Mouse (Mus musculus) forebrain, embryonic 10.5 days (tissue): Measurements from ENCODE around the gene Afg1l. TPM values are rescaled to one million over a fixed set of nuclear protein-coding genes. Genes with fewer than 3 reads are reported as not detected.
A peak's percentile ranks its signal among the peaks of the same experiment; 100 is the strongest.

ENCODE experiments used
- DNase-seq: peaks from one replicate; pipeline ENCODE4 v3.0.0-alpha.2; 2017; ENCODE audit warnings: low spot score; ENCODE audit errors: extremely low spot score
- H3K27ac ChIP-seq: fragments of 300-500 bp; sonication (generic); 2 replicates; pipeline ENCODE4 v1.5.1; 2016; ENCODE audit warnings: mild to moderate bottlenecking
- H3K27me3 ChIP-seq: fragments of 300-500 bp; sonication (generic); 2 replicates; pipeline ENCODE4 v1.6.1; 2016; ENCODE audit warnings: mild to moderate bottlenecking; ENCODE audit not compliant: poor library complexity, severe bottlenecking
- H3K36me3 ChIP-seq: fragments of 300-500 bp; sonication (generic); replicated peaks from 2 replicates; pipeline ENCODE4 v1.6.1; 2016; ENCODE audit warnings: mild to moderate bottlenecking, moderate library complexity
- H3K4me1 ChIP-seq: fragments of 300-500 bp; sonication (generic); 2 replicates; pipeline ENCODE4 v1.6.1; 2016
- H3K4me3 ChIP-seq: fragments of 300-500 bp; sonication (generic); 2 replicates; pipeline ENCODE4 v1.5.1; 2016; ENCODE audit warnings: mild to moderate bottlenecking, moderate library complexity
- H3K9me3 ChIP-seq: fragments of 300-500 bp; sonication (generic); 2 replicates; pipeline ENCODE4 v1.6.1; 2016; ENCODE audit warnings: mild to moderate bottlenecking, moderate library complexity
- WGBS: fragments of 180-500 bp; shearing (Covaris S2); methylation state at CpG from one replicate; pipeline ENCODE4 v1.1.7; 2016; 5-methylcytosine and 5-hydroxymethylcytosine counted together
- polyA plus RNA-seq: library from polyadenylated mRNA; unstranded; fragments of >200 nt; fragmentation: Nextera tagmentation; extraction: Ambion mirVana; gene quantifications from 2 replicates; pipeline ENCODE4 v1.2.1, GENCODE M21; 2016

The Afg1l gene
- polyA plus RNA-seq, 1 experiment from 2014 or later: 3.6 TPM

DNA sequence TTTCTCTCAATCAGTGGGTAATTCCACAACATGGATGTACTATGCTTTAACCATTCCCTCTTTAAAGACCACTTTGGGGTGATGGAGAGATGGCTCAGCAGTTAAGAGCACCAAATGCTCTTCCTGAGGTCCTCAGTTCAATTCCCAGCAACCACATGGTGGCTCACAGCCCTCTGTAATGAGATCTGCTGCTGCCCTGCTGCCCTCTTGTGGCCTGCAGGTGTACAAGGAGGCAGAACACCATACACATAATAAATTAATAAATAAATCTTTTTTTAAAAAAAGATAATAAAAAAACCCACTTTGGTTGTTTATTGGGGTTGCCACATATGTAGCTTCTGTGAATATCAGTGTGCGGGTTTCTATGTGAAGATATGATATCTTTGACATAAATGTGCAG is 180.4 kb downstream of the Afg1l start:
- H3K27me3 ChIP-seq: no peaks in the 10 kb centered on the region
- DNase-seq: no peak
- H3K27ac ChIP-seq: no peak overlapping the region
- peaks cover 11% of the 10 kb centered on the region; the same call in 1 of the 2 replicates for H3K4me1 ChIP-seq
- H3K36me3 ChIP-seq: no peaks in the 10 kb centered on the region
- WGBS: 93% methylated on average over 1 of the region's 1 CpGs
- no peak overlapping the region for H3K4me3 ChIP-seq
- no peaks in the 10 kb centered on the region for H3K9me3 ChIP-seq

- WGBS: 84% methylated on average over 2 of the region's 2 CpGs
- peaks cover 11% of the 10 kb centered on the region; the same call in 1 of the 2 replicates for H3K4me1 ChIP-seq
Measured at GRCm38 (mm10) chr10:42297109-42297508, 181.3 kb downstream of the Afg1l start.

DNA sequence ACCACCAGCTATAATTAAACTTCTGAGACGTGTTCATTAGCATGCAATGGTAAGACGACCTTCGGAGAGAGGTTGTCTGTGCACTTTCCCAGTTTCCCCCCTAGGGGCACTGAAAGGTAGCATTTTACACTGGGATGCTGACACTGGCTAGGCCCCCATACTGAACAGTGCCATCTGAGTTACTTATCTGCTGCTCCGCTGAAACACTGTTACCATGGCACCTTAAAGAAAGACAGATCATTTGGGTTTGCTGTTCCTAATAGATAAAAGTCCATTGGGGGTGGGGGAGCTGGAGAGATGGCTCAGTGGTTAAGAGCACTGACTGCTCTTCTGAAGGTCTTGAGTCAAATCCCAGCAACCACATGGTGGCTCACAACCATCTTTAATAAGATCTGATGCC is 181.8 kb downstream of the Afg1l start:
- H3K4me3 ChIP-seq: no peak overlapping the region
- WGBS: 61% methylated on average over 4 of the region's 4 CpGs
- no peak overlapping the region for H3K27ac ChIP-seq
- no peaks in the 10 kb centered on the region for H3K36me3 ChIP-seq
- H3K27me3 ChIP-seq: no peaks in the 10 kb centered on the region
- no peak for DNase-seq
- H3K9me3 ChIP-seq: no peaks in the 10 kb centered on the region
- peaks cover 11% of the 10 kb centered on the region; the same call in 1 of the 2 replicates for H3K4me1 ChIP-seq

More at GRCm38 (mm10) chr10:42297109-42297508, 181.3 kb downstream of the Afg1l start:
- H3K27me3 ChIP-seq: no peaks in the 10 kb centered on the region
- H3K4me3 ChIP-seq: no peak overlapping the region
- H3K27ac ChIP-seq: no peak overlapping the region
- H3K36me3 ChIP-seq: no peaks in the 10 kb centered on the region
- H3K9me3 ChIP-seq: no peaks in the 10 kb centered on the region
- no peak for DNase-seq

DNA sequence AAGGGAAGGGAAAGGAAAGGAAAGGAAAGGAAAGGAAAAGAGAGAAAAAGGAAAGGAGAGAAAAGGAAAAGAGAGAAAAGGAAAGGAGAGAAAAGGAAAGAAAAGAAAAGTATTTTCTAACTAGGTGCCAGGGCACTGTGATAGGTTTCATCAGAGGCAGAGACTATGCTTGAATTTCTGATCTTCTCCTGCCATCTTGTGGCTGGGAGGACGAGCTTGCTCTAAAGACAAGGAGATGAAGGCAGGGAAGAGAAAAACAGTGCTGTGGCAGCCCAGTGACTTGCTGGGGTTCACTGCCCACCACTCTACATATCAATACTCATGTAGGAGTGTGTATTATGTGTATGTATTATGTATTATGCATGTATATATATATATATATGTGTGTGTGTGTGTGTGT is 183.3 kb downstream of the Afg1l start:
- no peaks in the 10 kb centered on the region for H3K36me3 ChIP-seq
- peaks cover 7% of the 10 kb centered on the region; the same call in 1 of the 2 replicates for H3K4me1 ChIP-seq
- H3K27ac ChIP-seq: no peak overlapping the region
- 3% methylated on average over 1 of the region's 1 CpGs for WGBS
- H3K27me3 ChIP-seq: no peaks in the 10 kb centered on the region
- H3K4me3 ChIP-seq: no peak overlapping the region
- no peak for DNase-seq
- no peaks in the 10 kb centered on the region for H3K9me3 ChIP-seq

DNA sequence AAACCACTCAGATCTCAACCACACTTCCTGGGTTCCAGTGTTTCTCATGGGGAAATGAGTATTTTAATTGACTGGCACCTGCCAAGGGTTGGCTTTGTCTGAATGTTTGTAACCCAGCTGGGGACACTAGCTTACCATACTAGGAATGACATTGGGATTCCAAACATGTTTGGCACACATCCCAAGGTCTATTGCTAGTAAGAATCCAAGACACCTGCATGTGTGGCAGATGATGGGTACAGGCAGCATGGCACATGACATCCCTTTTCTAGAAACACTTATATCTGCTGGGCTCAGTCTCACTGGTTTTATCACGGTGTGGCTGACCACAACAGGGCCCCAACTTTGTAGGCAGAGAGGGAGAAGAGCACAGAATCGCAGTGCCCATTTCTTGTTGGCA is 184.0 kb downstream of the Afg1l start:
- no peak overlapping the region for H3K27ac ChIP-seq
- no peak overlapping the region for H3K4me3 ChIP-seq
- H3K9me3 ChIP-seq: no peaks in the 10 kb centered on the region
- no peak for DNase-seq
- H3K27me3 ChIP-seq: no peaks in the 10 kb centered on the region
- 70% methylated on average over 2 of the region's 2 CpGs for WGBS
- H3K4me1 ChIP-seq: 0 out of 2 replicates have a peak, but pooled peaks cover 5% of the 10 kb centered on the region
- H3K36me3 ChIP-seq: no peaks in the 10 kb centered on the region

GRCm38 (mm10) chr10:42293877-42294276 is 184.5 kb downstream of the Afg1l start:
- H3K4me3 ChIP-seq: no peak overlapping the region
- no peaks in the 10 kb centered on the region for H3K27me3 ChIP-seq
- no peak for DNase-seq
- H3K36me3 ChIP-seq: no peaks in the 10 kb centered on the region
- H3K27ac ChIP-seq: no peak overlapping the region
- H3K9me3 ChIP-seq: no peaks in the 10 kb centered on the region
- 0 out of 2 replicates have a peak, but pooled peaks cover 5% of the 10 kb centered on the region for H3K4me1 ChIP-seq
- WGBS: 76% methylated on average over 4 of the region's 4 CpGs

GRCm38 (mm10) chr10:42291360-42291759 is 187.0 kb downstream of the Afg1l start:
- 0 out of 2 replicates have a peak, but pooled peaks cover 5% of the 10 kb centered on the region for H3K4me1 ChIP-seq
- peaks cover 5% of the 10 kb centered on the region for H3K9me3 ChIP-seq
- H3K36me3 ChIP-seq: no peaks in the 10 kb centered on the region
- 61% methylated on average over 5 of the region's 5 CpGs for WGBS
- DNase-seq: peak; percentile 44
- H3K27ac ChIP-seq: no peak overlapping the region
- no peak overlapping the region for H3K4me3 ChIP-seq
- H3K27me3 ChIP-seq: no peaks in the 10 kb centered on the region

DNA sequence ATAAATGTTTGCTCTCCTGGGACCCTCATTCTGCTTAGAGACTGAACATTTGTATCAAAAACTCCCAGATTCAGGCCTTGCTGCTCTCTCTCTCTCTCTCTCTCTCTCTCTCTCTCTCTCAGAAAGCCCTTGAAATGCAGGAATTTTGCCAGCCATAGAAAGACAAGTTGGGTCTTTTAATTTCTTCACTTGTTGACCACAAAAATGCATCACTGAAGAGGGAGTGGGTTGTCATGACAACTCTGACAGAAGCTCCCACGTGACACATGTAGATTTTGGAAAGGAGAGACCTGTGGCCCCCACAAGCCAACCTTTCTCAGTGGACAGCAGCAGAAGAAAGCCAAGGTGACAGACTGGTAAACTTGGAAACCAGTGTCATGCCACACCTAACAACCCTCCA is 190.7 kb downstream of the Afg1l start:
- Histone ChIP-seq H3K27me3 (no peaks in the 10 kb centered on the region), H3K9me3 (peaks cover 26% of the 10 kb centered on the region), H3K36me3 (no peaks in the 10 kb centered on the region), H3K4me3 (no peak overlapping the region), H3K4me1 (no peaks in the 10 kb centered on the region), H3K27ac (no peak overlapping the region)
- 89% methylated on average over 1 of the region's 1 CpGs for WGBS
- DNase-seq: no peak

- Histone ChIP-seq H3K4me1 (peaks cover 35% of the 10 kb centered on the region), H3K36me3 (no peaks in the 10 kb centered on the region), H3K27ac (peak overlapping the region; percentile 92), H3K9me3 (no peaks in the 10 kb centered on the region), H3K4me3 (peak overlapping the region; percentile 85), H3K27me3 (peaks cover 33% of the 10 kb centered on the region)
- DNase-seq: no peak
- 2% methylated on average over 38 of the region's 38 CpGs for WGBS
Measured at GRCm38 (mm10) chr10:42278307-42278850, 200.0 kb downstream of the Afg1l start.

DNA sequence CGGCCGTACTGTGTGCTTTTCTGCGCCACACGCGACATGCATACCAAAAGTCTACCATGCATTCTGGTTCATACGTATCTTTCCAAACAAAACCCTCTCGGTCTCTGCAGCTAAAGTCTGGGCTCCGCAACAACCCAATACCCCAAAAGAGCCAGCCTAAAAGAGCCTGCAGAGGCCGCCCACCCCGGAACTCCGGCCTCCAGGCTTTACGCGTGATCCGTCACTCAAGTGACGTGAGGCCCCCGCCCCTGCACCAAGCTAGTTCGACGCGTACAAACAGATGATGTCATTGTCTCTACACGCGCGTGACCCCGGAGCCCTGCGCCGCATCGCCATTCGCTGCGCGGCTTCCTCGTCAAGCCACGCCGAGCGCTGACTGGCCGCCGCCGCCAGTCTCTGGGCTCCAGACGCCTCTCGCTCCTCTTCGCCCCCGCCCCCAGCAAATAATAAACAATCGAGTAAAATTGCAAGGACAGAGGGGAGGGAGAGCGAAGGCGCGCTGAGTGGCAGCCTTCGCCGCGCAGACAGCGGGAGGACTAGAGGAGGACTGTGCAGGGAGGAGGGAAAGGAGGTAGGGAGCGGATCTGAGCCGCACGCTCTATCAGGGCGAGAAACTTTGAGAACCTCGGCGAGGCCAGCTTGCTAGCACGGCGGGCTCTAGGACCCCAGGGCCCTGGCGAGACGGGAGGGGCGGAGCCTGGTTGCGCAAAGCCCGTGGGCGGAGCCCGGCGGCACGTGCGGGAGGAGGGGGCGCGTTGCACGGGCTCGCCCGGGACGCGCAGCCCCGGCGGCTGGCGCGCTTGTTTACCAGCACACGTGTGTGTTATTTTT is 200.7 kb downstream of the Afg1l start:
- WGBS: under 1% methylated on average over 78 of the region's 78 CpGs
- H3K4me3 ChIP-seq: peak overlapping the region; percentile 85
- H3K9me3 ChIP-seq: no peaks in the 10 kb centered on the region
- no peaks in the 10 kb centered on the region for H3K36me3 ChIP-seq
- peak overlapping the region; percentile 92 for H3K27ac ChIP-seq
- DNase-seq: peak; percentile 96
- H3K4me1 ChIP-seq: peaks cover 36% of the 10 kb centered on the region
- H3K27me3 ChIP-seq: peaks cover 39% of the 10 kb centered on the region

DNA sequence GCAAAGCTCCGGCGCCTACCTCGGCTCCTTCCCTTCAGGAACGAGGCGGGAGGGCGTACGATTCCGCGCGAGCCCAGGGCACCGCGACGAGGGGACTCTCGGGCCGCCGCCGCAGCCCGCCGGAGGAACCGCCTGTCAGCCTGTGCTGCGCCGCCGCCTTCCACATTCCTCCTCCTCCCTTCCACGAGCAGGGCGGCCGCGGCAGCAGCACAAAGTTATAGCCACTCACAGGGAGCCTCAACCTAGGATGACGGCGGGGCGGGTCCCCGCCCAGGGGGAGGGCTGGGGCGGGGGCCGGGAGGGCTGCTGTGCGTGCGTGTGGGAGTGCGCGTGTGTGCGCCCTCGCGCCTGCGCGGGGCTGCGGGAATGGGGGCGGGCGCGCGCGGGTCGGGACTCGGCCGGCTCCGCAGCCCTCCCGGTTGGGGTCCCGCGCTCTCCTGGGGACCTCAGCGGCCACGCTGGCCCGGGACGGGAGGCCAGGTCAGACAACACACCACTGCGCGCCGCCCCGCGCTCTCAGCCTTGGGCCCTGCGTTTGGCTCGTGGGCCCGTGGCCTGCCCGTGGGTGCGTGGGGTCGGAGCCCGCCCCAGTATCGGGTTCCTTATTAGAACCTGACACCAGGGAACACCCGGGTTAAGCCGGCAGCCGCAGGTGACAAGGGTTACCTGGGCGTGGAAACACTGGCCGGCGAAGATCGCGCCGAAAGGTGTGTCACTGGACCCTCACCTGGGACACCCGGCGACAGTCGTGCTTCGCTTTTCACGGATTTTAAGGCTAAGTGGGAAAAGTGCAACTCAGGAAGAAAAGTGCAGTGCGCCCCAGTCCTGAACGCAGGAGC is 201.6 kb downstream of the Afg1l start, which contains the start of gene Foxo3:
Foxo3 (minus strand) TSS at position 249 of the 839 bp plus-strand sequence.
- H3K4me3 ChIP-seq: peak within 1 kb of the TSS; percentile 85
- H3K36me3 ChIP-seq: no peaks in the 10 kb centered on the region
- H3K9me3 ChIP-seq: no peaks in the 10 kb centered on the region
- under 1% methylated on average over 88 of the region's 88 CpGs for WGBS
- DNase-seq: peak; percentile 87
- H3K27ac ChIP-seq: peak within 1 kb of the TSS; percentile 92
- peaks cover 44% of the 10 kb centered on the region for H3K4me1 ChIP-seq
- H3K27me3 ChIP-seq: peaks cover 47% of the 10 kb centered on the region

DNA sequence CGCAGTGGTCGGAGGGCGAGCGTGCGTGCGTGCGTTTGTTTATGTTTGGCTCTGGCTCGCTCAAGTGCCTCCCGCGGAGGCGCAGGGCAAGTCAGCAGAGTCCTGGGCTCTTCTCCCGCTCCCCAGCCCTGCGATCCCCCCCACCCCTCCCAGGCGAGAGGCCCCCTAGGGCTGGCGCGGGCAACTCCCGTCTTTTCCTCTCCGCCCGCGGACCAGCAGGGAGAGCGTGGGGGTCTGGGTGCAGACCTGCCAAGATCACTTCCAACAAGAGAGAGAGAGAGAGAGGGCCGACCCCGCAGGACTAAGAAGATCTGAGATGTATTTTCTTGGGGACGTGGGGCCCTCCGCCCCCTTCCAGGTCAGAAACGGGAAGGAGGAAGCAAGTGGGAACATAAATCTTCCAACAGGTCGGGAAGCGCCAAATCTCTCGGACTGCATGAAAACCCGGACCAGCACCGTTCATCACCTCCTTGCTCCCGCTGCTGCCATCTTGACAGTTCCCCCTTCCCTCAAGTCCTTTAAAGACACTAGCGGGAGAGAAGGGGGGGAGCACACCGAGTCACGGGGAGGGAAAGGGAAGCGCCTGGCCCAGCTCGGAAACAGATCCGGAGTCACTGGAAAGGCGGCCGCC is 202.4 kb downstream of the Afg1l start:
- Histone ChIP-seq H3K4me3 (peak overlapping the region; percentile 85), H3K4me1 (peaks cover 51% of the 10 kb centered on the region), H3K27ac (peak overlapping the region; percentile 92), H3K36me3 (no peaks in the 10 kb centered on the region), H3K27me3 (peaks cover 47% of the 10 kb centered on the region), H3K9me3 (no peaks in the 10 kb centered on the region)
- under 1% methylated on average over 40 of the region's 40 CpGs for WGBS
- DNase-seq: no peak
